Mouse (Mus musculus) lung, postnatal 25 days (tissue): Measurements from ENCODE around the gene Ecpas.

Source experiments
- DNase-seq: peaks from one replicate; pipeline ENCODE4 v3.0.0; 2022; ENCODE audit warnings: low spot score

Ecpas gene

DNA sequence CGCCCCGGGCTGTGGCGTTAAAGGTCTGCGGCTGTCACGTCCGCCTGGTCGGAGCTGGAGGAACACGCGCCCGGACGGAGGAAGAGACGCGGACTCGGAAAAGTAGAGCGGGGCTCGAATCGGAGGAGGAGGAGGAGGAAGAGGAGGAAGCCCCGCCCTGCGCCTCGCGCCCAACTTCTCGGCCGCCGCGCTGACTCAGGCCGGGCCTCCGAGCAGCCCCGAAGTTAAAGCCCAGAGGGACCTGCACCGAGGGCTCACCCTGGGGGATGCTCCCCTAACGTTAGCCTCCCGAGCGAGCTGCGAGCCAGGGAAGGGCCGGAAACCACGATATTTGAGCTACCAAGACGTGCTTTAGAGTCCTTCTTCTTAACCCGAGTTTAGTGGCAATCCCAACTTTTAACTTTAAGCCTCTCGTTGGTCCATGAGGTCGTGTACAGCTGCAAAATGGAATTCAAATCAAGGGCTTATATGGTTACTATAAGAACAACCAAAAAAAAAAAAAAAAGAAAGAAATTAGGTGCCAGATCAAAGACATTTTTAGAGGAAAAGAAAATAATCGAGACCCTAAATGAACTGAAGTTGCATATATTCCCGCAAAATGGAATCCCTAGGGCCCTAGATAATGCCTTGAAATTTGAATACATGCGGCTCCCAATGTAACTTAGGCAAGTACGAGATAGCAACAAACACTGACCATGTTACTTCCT lies at the start of gene Ecpas:
TSS of gene Ecpas (minus strand) at position 121 of the 707 bp plus-strand sequence.
- DNase-seq: peak; percentile 85

DNA sequence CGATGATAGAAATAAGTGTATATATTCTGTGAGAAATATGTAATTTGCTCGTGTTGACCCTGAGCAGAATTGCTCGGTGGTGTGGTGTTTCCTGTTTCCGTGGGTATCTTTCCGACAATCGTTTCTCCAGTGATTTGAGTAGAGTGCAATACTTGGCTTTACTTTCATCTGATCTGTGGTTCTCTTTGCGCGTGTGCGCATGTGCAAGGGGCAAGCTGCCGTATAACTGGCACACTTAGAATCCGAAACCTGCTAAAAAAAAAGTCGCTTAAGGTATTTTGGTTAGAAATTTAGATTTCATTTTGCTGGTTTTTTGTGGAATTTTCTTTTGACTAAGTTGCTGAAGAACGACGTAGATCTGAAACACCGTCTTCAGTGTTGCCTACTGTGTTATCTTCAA lies 49.2 kb upstream of the Ecpas start:
- no peak for DNase-seq

DNA sequence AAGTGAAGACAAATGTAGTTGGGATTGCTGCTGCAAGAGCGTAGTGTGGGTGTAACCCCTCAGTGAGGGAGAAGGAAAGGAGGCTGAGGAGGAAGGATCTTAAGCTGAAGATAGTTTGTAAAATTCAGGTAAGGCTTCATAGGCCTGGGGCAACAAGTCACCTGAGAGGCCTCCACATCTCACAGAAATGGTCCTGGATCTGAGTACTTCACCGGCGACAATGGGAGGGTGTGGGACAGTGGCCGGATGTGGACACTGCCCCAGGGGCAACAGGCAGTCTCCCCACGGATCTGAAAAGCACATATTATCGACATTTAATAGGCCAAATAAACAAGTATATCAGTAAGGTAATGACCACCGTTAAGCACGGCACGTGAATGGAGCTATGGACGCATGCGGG lies 40.1 kb upstream of the Ecpas start:
- no peak for DNase-seq

DNA sequence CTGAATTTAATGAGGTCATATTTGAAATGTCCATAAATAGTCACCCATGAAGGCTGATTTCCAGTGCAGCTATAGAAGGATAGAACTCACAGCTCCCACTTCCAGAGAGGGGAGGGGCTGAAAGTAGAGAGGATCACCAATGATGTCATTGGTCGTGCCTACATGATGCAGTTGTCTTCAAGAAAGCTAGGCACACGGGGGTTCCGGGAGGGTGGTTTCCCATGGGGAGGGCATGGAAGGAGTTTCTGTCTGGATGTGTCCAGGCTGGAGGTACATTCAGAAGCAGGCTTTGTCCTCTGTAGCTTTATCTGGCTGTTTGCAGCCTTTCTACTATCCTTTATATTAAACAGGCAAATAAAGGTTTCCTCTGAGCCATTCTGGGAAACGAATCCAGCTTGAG lies 35.8 kb upstream of the Ecpas start:
- DNase-seq: no peak

DNA sequence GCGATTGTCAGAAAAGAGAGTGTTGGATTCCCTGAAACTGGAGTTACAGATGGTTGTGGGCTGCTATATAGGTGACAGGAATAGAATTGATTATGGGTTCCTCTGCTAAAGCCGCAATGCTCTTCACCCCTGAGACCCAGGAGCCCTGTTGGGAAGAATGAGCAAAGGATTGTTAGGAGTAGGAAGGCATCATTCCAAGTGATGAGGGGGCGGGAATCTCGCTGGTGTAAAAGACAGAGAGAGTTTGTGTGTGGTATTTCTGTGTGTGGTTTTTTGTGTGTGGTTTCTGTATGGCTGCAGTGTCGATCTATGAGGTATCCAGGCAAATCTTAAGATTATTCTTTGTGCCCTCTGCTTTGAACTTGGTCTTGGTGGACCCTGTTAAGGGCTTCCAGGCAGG lies 32.1 kb upstream of the Ecpas start:
- DNase-seq: no peak

DNA sequence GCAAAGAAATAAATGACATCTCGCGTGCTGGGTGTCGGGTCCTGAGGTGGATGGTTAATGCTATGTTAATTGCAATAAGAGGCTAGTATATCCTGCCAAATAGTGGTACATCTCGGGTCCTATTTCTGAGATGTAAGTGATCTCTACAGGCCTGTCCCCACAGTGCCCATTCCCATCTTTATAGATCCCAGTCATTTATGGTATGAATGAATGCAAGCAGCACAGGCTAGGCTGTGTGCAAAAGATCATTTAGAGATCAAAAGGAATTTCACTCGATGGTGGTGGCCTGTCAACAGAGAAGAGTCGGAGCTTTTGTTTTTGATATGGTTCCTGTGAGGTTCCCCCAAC lies 31.6 kb upstream of the Ecpas start:
- no peak for DNase-seq

DNA sequence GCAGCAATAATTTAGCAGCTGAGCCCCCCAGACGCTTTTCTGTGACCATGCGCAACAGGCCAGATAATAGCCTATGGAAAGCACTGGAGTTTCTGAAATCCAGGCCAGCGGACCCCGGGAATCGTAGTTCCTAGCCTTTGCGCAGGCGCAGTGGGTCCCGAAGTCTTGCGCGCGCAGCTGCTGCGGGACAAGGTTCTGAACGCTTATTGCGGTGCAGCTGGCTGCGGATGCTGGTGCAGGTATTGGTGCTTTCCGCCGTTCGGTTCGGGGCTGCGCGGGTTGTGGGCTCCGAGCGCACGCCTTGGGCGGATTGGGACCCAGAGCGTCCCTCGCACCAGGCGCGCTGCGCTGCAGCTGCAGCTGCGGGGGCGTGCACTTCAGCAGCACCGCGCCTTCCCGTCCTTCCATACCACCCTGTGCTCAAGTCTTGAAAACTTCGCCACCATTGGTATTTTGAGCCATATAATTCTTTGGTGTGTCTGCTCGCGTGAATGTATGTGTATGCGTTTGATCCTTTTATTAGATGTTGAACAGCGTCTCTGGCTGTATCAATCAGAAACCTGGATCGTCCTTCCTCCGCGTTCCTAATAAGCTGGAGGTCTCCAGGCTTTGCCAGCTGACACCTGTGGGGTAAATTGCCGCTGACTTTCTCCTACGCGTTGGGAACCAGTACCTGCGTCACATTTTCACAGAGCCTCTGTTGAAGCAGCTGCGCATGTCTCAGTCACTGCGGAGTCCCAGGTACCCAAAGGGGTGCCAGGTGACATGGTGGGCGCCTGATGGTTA lies 31.1 kb upstream of the Ecpas start, which contains the start of gene Zkscan16:
TSS of gene Zkscan16 (plus strand) at position 209 of the 786 bp plus-strand sequence.
- DNase-seq: peak; percentile 49

DNA sequence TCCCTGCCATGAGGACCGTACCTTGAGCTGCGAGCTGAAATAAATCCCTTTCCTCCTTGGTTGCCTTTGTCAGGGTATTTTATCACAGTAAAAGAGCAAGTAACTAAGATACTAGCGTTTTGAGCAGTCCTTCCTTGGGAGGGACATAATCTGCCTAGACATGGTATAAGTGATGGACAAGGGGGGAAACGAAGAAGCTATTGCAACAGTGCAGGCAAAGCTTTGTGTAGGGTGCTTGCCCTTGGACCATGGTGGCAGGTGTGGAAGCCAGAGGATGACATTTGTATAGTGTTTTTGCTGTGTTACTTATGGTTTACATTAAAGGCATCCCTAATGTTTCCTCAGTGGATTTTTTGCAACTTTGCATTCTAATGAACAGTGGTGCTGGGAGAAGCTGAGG lies 30.4 kb upstream of the Ecpas start:
- no peak for DNase-seq

DNA sequence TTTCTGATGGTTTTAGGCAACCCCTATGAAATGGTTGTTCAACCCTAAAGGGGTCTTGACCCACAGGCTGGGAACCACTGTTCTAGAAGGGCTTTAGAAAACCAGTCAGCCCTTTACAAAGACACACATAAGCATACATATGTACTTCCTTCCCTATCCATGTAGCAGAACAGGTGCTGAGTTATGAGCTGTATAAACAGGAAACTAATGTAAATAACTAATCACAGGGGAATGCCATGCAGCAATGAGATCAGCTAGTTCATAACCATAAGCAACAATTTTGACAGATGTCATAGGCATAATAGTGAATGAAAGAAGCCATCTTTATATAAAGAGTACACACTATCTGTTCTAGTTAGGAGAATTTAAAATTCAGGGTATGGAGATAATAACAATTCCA lies 29.1 kb upstream of the Ecpas start:
- no peak for DNase-seq

DNA sequence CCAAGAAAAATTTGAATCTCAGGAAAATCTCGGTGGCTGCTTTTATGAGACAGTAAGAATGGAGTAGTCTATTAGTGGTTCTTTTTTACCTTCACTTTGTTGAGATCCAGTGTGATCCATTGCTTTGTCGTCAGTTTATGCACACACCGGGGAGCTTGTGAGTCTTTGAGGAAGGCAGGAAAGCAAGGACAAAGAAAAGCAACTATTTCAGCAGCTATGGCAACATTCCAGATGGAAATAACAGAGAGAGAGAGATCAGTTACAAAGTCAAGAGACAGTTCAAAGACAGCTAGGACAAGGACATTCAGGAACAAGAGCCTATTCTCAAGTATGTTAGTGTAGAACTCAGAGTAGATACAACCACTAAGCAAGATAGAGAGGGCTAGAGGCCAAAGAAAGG lies 23.3 kb upstream of the Ecpas start:
- no peak for DNase-seq

DNA sequence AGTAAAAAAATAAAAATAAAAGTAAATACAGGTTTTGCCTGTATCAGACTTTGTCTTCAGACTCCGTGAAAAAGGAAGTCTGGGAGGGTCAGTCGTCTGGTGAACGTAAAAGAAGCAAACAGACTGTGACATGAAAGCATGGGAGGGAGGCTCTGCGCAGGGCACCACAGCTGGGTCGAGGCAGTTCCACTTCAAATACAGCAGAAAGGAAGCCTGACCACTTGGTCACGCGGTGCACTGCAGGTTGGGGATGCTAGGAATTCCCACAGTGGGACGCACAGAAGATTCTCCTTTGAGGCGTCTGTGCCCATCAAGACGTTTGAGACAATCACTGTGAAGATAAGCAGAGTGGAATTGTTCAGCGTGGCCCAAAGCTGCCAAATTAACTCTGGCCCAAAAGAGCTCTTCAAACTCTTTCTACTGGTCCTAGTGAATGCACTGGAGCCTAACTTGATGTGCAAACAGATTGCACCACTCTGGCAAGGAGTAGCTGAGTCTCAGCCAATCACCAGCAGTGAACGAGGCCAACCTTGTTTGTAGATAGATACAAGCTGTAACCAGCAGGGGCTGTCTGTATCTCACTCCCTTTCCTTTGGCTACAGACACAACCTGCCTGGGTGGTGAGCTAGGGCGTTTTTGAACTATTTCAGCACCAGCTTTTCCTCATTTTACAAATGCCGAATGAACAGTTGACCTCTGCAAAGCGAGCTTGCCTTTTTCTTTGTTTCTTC lies 22.4 kb upstream of the Ecpas start:
- peak; percentile 73 for DNase-seq

DNA sequence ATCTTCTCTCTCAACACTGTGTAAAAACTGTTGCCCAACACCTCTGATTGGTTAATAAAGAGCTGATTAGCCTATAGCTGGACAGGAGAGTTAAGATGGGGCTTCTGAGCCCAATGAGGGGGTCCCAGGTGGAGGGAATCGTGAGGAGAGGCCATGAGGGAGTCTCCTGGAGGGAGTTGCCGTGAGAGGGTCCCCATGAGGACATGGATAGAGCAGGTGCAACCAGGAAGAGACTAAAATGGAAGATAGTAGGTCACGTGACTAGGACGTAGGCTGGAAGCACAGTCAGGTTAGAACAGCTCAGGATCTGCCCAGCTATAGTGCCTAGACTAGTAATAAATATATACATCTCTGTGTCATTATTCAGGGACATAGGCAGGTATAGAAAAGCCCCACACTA lies 21.8 kb upstream of the Ecpas start:
- no peak for DNase-seq

DNA sequence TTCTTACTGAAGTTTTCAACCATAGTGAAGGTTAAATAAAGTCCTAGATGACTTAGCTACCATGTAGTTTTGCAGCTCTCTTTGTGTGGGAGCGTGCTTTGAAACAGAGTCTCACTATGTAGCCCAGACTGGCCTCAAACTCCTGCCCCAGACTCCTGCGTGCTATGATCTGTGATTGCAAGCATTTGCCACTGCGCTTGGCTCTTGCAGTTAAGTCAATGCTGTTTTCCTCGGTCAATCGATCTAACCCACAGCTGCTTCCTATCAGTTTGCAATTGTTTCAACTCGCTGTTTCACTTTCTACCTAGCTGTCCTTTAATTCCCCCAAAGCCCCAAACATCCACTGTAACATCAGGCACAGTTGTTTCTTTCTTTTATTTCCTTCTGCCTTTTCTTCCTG lies 20.0 kb upstream of the Ecpas start:
- no peak for DNase-seq

DNA sequence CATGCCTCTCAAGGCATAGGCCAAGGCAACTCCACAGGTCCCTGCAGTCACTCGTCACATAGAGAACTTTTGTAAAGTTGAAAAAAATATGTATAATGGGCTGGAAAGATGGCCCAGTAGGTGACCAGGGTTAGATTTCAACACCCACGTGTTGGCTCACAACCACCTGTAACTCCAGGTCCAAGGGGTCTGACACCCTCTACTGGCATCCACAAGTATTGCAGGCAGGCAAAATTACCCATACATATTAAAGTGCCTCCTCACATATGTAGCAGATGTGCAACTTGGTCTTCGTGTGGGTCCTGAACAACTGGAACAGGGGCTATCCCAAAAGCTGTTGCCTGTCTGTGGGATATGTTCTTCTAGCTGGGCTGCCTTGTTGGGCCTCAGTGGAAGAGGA lies 15.1 kb upstream of the Ecpas start:
- DNase-seq: no peak

DNA sequence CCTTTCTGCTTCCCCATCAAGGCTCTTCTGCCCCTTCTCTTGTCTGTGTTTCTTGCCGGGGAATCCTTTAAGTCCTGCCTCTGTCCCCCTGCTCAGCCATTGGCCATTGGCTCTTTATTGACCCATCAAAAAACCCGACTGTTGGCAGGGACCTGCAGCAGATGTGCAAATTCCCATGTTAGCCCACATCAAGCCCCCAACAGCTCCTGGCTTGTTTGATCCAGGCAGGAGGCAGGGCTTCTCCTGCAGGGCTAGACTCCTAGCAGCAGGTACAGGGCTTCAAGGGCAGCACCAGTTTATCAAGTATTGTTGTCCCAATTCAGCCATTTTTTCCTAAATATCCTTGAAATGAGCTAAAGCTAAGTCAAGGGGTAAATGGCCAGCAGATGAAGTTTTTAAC lies 13.6 kb upstream of the Ecpas start:
- no peak for DNase-seq

DNA sequence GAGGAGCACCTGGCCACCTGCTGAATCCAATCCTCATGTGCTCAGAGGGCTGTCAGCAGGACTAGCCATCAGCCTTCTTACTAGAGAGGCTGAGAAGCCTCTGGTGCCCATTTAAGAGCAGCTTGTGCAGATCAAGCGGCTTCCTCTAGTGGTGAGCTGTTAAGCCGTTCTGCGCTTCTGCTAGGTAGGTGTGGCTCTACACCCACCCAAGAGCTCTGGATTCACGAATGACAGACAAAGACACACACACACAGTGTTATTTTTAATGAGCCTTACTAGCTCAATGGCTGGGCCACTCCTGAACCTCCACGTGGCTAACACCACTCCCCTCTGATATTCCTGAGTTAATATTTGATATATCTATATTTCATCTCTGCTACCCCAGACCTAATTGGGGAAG lies 13.1 kb upstream of the Ecpas start:
- DNase-seq: no peak

DNA sequence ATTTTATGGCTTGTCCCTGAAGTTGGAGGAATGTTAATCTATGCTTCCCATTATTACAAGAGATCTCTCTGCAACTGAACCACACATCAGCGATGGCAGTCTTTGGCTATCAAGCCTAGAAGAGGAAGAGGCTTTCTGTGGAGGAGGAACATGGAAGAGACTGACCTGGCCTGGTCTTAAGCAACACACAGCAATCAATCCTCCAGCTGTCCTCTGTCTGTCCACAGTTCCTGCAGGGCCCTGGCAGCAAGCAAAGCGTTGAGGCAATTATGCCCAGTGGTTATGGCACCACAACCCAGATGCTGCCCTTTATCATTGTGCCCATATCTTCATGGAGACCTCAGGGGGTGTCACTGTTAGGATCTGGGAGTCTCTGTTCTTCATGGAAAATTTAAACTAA lies 11.4 kb upstream of the Ecpas start:
- DNase-seq: no peak

DNA sequence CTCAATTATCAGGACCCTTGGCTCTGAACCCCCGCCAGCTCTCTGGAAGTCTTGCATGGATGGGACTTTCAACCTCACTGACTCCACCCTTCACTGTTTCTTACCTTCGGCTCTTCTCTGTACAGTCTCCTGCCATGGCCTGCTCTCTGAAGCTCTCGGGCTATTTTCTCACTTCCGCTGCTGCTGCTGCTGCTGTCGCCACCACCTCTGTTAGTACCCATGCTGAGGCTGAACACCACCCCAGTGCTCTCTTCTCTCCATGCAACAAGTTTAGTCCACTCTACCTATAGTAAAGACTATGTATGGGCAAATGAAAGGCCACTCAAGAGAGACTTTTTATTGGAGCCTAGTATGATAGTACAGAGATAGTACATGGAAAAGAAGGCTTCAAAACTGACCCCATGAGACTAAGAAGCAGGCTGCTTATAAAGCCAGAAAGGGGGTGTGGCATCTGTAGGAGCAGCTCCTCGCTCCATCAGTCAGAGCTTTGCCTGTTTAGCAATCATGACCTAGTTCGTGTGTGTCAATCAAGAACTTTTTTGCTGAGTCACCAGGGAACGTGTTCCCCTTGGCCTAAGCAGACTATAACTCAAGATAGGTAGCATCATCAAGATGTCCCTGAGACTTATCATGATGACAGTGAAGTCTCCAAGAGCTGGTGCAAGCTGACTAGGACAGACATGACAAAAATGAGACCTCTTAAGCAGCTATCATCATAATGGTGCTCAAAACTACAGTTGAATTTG lies 2.7 kb upstream of the Ecpas start:
- no peak for DNase-seq

DNA sequence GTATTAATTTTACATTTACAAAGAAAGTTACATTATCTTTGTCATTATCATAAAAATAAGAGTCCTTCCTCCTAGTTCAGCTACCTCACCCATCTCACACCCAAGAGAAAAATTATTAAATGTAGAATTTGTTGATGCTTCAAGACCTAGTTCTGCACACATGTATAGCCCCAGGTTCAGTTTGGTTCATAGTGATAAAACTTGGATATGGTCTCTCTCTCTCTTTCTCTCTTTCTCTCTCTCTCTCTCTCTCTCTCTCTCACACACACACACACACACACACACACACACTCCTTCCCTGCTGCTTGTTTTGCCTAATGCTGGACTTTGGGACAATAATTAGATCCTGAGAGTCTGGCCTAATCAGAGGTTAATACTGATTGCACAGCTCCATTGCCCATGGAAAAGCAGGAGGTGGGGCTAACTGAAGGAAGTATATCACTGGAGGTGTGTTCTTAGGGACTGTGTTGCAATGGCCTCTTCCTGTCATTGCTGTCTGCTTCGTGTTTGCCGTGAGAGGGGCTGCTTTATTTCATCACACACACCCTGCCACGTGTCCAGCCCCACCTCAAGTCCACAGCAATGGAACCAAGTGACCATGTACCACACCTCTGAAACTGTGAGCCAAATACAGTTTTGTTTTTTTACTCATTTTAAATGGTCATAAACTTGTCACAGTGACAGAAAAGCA lies 932 bp upstream of the Ecpas start:
- peak; percentile 34 for DNase-seq

DNA sequence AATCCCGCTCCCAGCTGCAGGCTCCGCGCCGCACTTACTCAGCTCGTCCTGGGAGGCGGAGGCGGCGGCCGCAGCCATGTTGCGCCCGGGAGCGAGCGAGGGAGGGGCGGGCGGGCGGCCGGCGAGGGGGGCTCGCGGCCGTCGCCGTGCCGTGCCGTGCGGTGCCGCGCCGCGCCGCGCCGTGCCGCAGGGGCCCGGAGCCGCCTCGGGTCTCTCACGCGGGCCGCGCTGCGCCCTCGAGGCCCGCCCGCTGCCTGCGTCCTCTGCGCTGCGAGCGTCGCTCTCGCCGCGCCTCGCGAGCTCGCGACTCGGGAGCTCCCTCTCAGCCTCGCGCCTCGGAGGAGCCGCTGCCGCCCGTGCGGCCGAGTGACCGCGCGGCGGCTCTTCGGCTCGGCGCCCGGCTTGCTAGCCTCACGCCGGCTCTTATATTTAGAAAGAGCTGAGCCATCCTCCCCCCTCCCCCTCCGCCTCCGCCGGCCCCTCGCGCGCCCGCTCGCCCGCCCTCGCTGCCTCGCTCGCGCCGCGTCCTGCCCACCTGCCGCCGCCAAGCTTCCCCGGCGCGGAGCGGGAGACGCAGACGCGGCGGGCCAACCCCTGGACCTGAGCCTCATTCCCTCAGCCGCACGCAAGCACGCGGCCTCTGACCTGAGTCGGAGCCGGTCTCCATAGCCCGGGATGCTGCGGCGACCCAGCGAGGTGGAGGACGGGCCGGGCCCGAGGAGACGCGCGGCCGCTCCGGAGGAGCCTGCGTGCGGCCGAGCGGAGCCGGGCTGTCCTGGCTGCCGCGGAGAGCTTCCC lies 519 bp downstream of the Ecpas start:
- peak; percentile 43 for DNase-seq
